Mouse (Mus musculus) brain, embryonic 14.5 days (tissue): ENCODE data around the gene Poglut1.

Experiments
- CTCF ChIP-seq: fragments of 200-500 bp; IDR thresholded peaks from 2 replicates; pipeline ENCODE4 v1.5.1; 2012; ENCODE audit warnings: inconsistent platforms, mild to moderate bottlenecking, moderate library complexity, borderline replicate concordance; ENCODE audit not compliant: insufficient read depth, insufficient read length; ENCODE audit errors: extremely low read depth
- POLR2A ChIP-seq: fragments of 200-500 bp; IDR thresholded peaks from 2 replicates; pipeline ENCODE4 v1.6.1; 2012; ENCODE audit warnings: mild to moderate bottlenecking, inconsistent platforms, borderline replicate concordance; ENCODE audit not compliant: poor library complexity, insufficient read depth, insufficient read length, severe bottlenecking; ENCODE audit errors: extremely low read depth

GRCm38 (mm10) chr16:38493890-38494289 is 56.2 kb downstream of the Poglut1 start:
- no peak for TF ChIP-seq CTCF
- no peak for TF ChIP-seq POLR2A
